Mouse (Mus musculus): Measurements from ENCODE around the gene Acsf3. TPM values are rescaled to one million over a fixed set of nuclear protein-coding genes. Genes with fewer than 3 reads are reported as not detected.

Gene Acsf3
- total and polyA plus RNA-seq, 3 experiments, result 2.2 to 10.4 (median 9.0) TPM

DNA sequence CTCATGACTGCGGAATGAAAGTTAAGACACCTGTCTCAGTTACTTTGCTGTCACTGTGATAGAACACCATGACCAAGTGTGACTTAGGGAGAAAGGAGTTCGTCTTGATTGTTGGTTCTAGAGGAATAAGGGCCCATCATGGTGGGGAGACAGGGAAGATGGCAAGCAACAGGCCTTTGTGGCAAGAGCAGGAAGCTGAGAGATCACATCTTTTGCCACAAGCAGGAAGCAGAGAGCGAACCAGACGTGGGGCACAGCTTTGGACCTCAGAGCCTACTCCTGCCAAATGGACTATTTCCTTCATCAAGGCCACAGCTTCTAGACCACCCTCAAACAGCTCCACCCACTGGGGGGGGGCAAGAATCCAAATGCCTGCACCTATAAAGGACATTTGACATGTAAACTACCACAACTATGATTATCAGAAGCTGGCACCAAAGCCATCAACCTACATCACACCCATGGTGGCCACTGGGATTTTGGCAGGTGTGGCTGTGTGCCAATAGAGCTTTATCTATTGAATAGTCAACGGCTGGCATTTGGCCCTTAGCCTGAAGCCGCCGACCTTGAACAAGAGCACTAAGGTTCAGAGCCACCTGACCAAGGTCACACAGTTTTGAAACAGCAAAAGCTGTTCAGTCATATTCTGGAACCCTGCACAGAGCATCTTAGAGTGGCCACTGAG, 10.4 kb upstream of the Acsf3 start:
- no peaks in the 10 kb centered on the region for H3K27me3 ChIP-seq (replicated peaks)
- TF ChIP-seq NELFE (IDR thresholded peaks at IDR 0.05; ENCODE audit: low read depth, low read length), result no peak
- no peak for TF ChIP-seq USF2 (conservative IDR thresholded peaks at IDR 0.05; ENCODE audit: low read depth, low read length)
- TF ChIP-seq MAFK (IDR thresholded peaks at IDR 0.05; ENCODE audit: insufficient replicate concordance, low read length), result no peak
- no peak for TF ChIP-seq IRF4 (IDR thresholded peaks at IDR 0.05; ENCODE audit: low read depth, low read length)
- no peak for TF ChIP-seq EP300 (IDR thresholded peaks at IDR 0.05; ENCODE audit: low read length)
- no peak for TF ChIP-seq ETS1 (conservative IDR thresholded peaks at IDR 0.05; ENCODE audit: low read depth, low read length)
- no peak for TF ChIP-seq NRF1 (IDR thresholded peaks at IDR 0.05; ENCODE audit: low read depth, low read length)
- no peak for TF ChIP-seq ZKSCAN1 (IDR thresholded peaks at IDR 0.05; ENCODE audit: borderline replicate concordance, low read depth, low read length)
- TF ChIP-seq CTCF (conservative IDR thresholded peaks at IDR 0.05 in 1 of 2, IDR thresholded peaks at IDR 0.05 in 1 of 2; ENCODE audit: low read depth in 2 of 2, low read length in 2 of 2), result no peak
- TF ChIP-seq MXI1 (IDR thresholded peaks at IDR 0.05; ENCODE audit: low read depth, low read length), result no peak
- no peak for TF ChIP-seq MAX (IDR thresholded peaks at IDR 0.05; ENCODE audit: low read length)
- no peak for TF ChIP-seq ZC3H11A (IDR thresholded peaks at IDR 0.05; ENCODE audit: low read depth, low read length)
- H3K4me3 ChIP-seq (replicated peaks in 1 of 3; ENCODE audit: low read depth in 2 of 3, low read length in 2 of 3, poor library complexity in 1 of 3), result no peak overlapping the region
- H3K9me3 ChIP-seq (replicated peaks; ENCODE audit: low read length), result no peaks in the 10 kb centered on the region
- no peak overlapping the region for H3K4me2 ChIP-seq (ENCODE audit: insufficient read depth, low read depth, poor library complexity, severe bottlenecking)
- in situ Hi-C loops (cut with MboI; ENCODE audit: low pct_ligation_motif_present, low pct_unique_long_range_greater_than_20kb, low sequenced_read_pairs), result no loop called here
- H3K79me2 ChIP-seq (replicated peaks; ENCODE audit: control insufficient read depth, extremely low read depth, insufficient read depth, poor library complexity, severe bottlenecking), result no peaks in the 10 kb centered on the region; the same call in 1 of the 2 replicates
- H3K9ac ChIP-seq (ENCODE audit: insufficient read depth, low read depth), result no peak overlapping the region
- dilution Hi-C loops (cut with MboI; ENCODE audit: extremely low pct_ligation_motif_present, extremely low pct_unique_long_range_greater_than_20kb, low sequenced_read_pairs), result no loop called here
- peaks cover 32 to 56% of the 10 kb centered on the region in 2 experiments for H3K4me1 ChIP-seq (ENCODE audit: control insufficient read depth in 1 of 2, insufficient read depth in 2 of 2)
- H3K27ac ChIP-seq (ENCODE audit: insufficient read depth, low read depth), result no peak overlapping the region
- DNase-seq (ENCODE audit: extremely low read depth), result no peak
- peaks cover 0 to 7% of the 10 kb centered on the region in 2 experiments for H3K36me3 ChIP-seq (replicated peaks in 1 of 2; ENCODE audit: control insufficient read depth in 1 of 2, insufficient read depth in 1 of 2, low read length in 1 of 2)

DNA sequence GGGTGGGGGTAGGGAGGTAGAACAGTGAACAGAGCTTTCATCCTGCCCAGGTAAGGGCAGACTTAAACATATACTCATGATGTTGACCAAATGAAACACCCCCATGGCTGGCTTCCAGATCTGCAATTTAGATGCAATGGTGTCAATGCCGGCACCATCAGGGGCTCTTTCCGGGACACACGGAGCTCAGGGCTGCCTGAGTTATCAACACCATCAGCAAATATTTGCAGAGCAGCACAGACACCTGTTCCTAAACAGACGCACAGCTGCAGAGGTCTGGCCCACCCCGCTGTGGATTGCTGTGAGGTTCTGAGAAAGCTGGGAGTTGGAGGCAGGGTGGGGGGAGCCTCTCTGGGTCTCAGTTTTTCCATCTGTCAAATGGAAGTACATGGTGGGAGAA, 9.1 kb upstream of the Acsf3 start:
- in situ Hi-C loops (cut with MboI; ENCODE audit: low pct_ligation_motif_present, low pct_unique_long_range_greater_than_20kb, low sequenced_read_pairs) (no loop called here), dilution Hi-C loops (cut with MboI; ENCODE audit: extremely low pct_ligation_motif_present, extremely low pct_unique_long_range_greater_than_20kb, low sequenced_read_pairs) (no loop called here)
- H3K4me1 ChIP-seq (ENCODE audit: control insufficient read depth in 1 of 2, insufficient read depth in 2 of 2), result peaks cover 24 to 51% of the 10 kb centered on the region in 2 experiments
- no peaks in the 10 kb centered on the region; the same call in 1 of the 2 replicates for H3K79me2 ChIP-seq (replicated peaks; ENCODE audit: control insufficient read depth, extremely low read depth, insufficient read depth, poor library complexity, severe bottlenecking)
- peaks cover 0 to 1% of the 10 kb centered on the region in 2 experiments for H3K36me3 ChIP-seq (replicated peaks in 1 of 2; ENCODE audit: control insufficient read depth in 1 of 2, insufficient read depth in 1 of 2, low read length in 1 of 2)
- no peak overlapping the region for H3K4me2 ChIP-seq (ENCODE audit: insufficient read depth, low read depth, poor library complexity, severe bottlenecking)
- TF ChIP-seq RAD21 (IDR thresholded peaks at IDR 0.05; ENCODE audit: low read depth, low read length) (no peak), ELF1 (IDR thresholded peaks at IDR 0.05; ENCODE audit: low read depth, low read length) (no peak), BHLHE40 (IDR thresholded peaks at IDR 0.05; ENCODE audit: low read depth, low read length) (no peak), KAT2A (IDR thresholded peaks at IDR 0.05; ENCODE audit: insufficient replicate concordance, low read length) (no peak), JUND (conservative IDR thresholded peaks at IDR 0.05; ENCODE audit: low read depth, low read length) (no peak), MAX (IDR thresholded peaks at IDR 0.05; ENCODE audit: low read length) (no peak), EP300 (IDR thresholded peaks at IDR 0.05; ENCODE audit: low read length) (no peak), ETS1 (conservative IDR thresholded peaks at IDR 0.05; ENCODE audit: low read depth, low read length) (no peak), CTCF (conservative IDR thresholded peaks at IDR 0.05 in 1 of 2, IDR thresholded peaks at IDR 0.05 in 1 of 2; ENCODE audit: low read depth in 2 of 2, low read length in 2 of 2) (no peak), SMC3 (IDR thresholded peaks at IDR 0.05; ENCODE audit: low read depth, low read length) (no peak), NRF1 (IDR thresholded peaks at IDR 0.05; ENCODE audit: low read depth, low read length) (no peak), UBTF (IDR thresholded peaks at IDR 0.05; ENCODE audit: low read depth, low read length) (no peak), IRF4 (IDR thresholded peaks at IDR 0.05; ENCODE audit: low read depth, low read length) (no peak), POLR2AphosphoS2 (IDR thresholded peaks at IDR 0.05; ENCODE audit: low read depth, low read length) (no peak), ZNF384 (IDR thresholded peaks at IDR 0.05; ENCODE audit: low read depth, low read length) (no peak), USF2 (conservative IDR thresholded peaks at IDR 0.05; ENCODE audit: low read depth, low read length) (no peak), CHD2 (IDR thresholded peaks at IDR 0.05; ENCODE audit: low read length) (no peak), NELFE (IDR thresholded peaks at IDR 0.05; ENCODE audit: low read depth, low read length) (no peak), MAZ (IDR thresholded peaks at IDR 0.05; ENCODE audit: low read depth, low read length) (no peak), ZMIZ1 (IDR thresholded peaks at IDR 0.05; ENCODE audit: low read depth, low read length) (no peak)
- DNase-seq (ENCODE audit: extremely low read depth), result no peak
- no peaks in the 10 kb centered on the region for H3K9me3 ChIP-seq (replicated peaks; ENCODE audit: low read length)
- no peak overlapping the region for H3K9ac ChIP-seq (ENCODE audit: insufficient read depth, low read depth)
- H3K27me3 ChIP-seq (replicated peaks), result no peaks in the 10 kb centered on the region
- H3K27ac ChIP-seq (ENCODE audit: insufficient read depth, low read depth), result no peak overlapping the region
- no peak overlapping the region for H3K4me3 ChIP-seq (replicated peaks in 1 of 3; ENCODE audit: low read depth in 2 of 3, low read length in 2 of 3, poor library complexity in 1 of 3)

Data from CH12.LX (cell line).